Mouse (Mus musculus) hindbrain, embryonic 12.5 days (tissue): ENCODE data around the gene Pald1. TPM values are rescaled to one million over a fixed set of nuclear protein-coding genes. Genes with fewer than 3 reads are reported as not detected.
A peak's percentile ranks its signal among the peaks of the same experiment; 100 is the strongest.

Source experiments
- ATAC-seq: fragments of 200-750 bp; cut with Nextera tagmentation; 2 replicates; pipeline ENCODE4 v1.8.0; 2017; ENCODE audit warnings: moderate TSS enrichment; ENCODE audit not compliant: low FRiP score
- H3K27ac ChIP-seq: fragments of 300-500 bp; sonication (generic); 2 replicates; pipeline ENCODE4 v1.5.1; 2016; ENCODE audit warnings: mild to moderate bottlenecking
- H3K27me3 ChIP-seq: fragments of 300-500 bp; sonication (generic); 2 replicates; pipeline ENCODE4 v1.6.1; 2016; ENCODE audit warnings: mild to moderate bottlenecking
- H3K36me3 ChIP-seq: fragments of 300-500 bp; sonication (generic); 2 replicates; pipeline ENCODE4 v1.6.1; 2016; ENCODE audit warnings: mild to moderate bottlenecking
- H3K4me1 ChIP-seq: fragments of 300-500 bp; sonication (generic); 2 replicates; pipeline ENCODE4 v1.6.1; 2016
- H3K4me2 ChIP-seq: fragments of 300-500 bp; sonication (generic); replicated peaks from 2 replicates; pipeline ENCODE4 v1.6.1; 2016; ENCODE audit warnings: mild to moderate bottlenecking
- H3K4me3 ChIP-seq: fragments of 300-500 bp; sonication (generic); 2 replicates; pipeline ENCODE4 v1.5.1; 2016; ENCODE audit warnings: mild to moderate bottlenecking
- H3K9ac ChIP-seq: fragments of 300-500 bp; sonication (generic); 2 replicates; pipeline ENCODE4 v1.6.1; 2016; ENCODE audit warnings: mild to moderate bottlenecking, moderate library complexity
- H3K9me3 ChIP-seq: fragments of 300-500 bp; sonication (generic); replicated peaks from 2 replicates; pipeline ENCODE4 v1.6.1; 2016; ENCODE audit warnings: mild to moderate bottlenecking
- WGBS: fragments of 180-500 bp; shearing (Covaris S2); methylation state at CpG from one replicate; pipeline ENCODE4 v1.1.7; 2016; 5-methylcytosine and 5-hydroxymethylcytosine counted together
- polyA plus RNA-seq: library from polyadenylated mRNA; unstranded; fragments of >200 nt; fragmentation: Nextera tagmentation; extraction: Ambion mirVana; gene quantifications from 2 replicates; pipeline ENCODE4 v1.2.1, GENCODE M21; 2016

Pald1 gene
- polyA plus RNA-seq, 1 experiment from 2014 or later = 39.3 TPM

DNA sequence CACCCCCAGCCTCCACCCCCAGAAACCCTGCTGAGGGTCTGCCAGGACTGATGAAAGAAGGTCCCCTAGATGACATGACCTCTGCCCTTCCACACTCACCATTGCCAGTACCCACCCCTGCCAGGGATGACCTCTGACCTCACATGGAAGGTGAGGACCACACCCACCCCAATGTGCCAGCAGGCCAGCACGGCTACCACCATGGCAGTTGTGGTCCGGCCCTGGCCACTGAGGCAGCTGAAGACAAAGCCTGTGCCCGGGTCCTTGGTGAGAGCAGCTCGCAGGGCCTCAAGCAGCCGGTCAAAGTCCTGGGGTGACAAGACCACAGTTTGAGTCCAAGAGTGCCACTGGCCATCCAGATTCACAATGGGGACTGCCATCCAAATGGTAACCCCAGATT, 42.3 kb downstream of the Pald1 start:
- H3K9ac ChIP-seq = no peak overlapping the region
- H3K36me3 ChIP-seq = no peaks in the 10 kb centered on the region
- H3K9me3 ChIP-seq = no peaks in the 10 kb centered on the region
- H3K4me3 ChIP-seq = no peak overlapping the region
- no peaks in the 10 kb centered on the region; the same call in 1 of the 2 replicates for H3K27me3 ChIP-seq
- no peak overlapping the region for H3K27ac ChIP-seq
- H3K4me2 ChIP-seq = no peak overlapping the region
- WGBS = 86% methylated on average over 5 of the region's 5 CpGs
- no peak for ATAC-seq
- peaks cover 12% of the 10 kb centered on the region for H3K4me1 ChIP-seq

DNA sequence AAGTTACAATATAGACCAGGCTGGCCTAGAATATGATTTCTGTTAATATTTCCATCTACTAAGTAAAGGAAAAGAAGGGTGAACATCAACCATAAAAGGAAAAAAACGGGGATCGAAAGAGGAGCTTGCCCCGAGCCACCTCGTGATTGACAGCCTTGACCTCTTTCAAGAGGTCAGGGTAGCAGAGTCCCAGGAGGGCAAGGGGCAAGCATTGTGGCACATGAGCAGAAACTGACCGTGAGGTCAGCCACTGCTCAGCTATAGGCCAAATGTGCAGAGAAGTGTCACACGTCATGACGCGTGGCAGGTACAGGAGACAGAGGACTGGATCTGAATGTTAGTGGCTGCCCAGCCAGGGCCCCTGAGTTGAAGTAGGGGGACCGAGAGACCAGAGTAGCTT, 43.1 kb downstream of the Pald1 start:
- Histone ChIP-seq H3K9ac (no peak overlapping the region), H3K4me1 (peaks cover 6% of the 10 kb centered on the region), H3K27me3 (no peaks in the 10 kb centered on the region; the same call in 1 of the 2 replicates), H3K4me3 (no peak overlapping the region), H3K9me3 (no peaks in the 10 kb centered on the region), H3K27ac (no peak overlapping the region), H3K36me3 (no peaks in the 10 kb centered on the region), H3K4me2 (no peak overlapping the region)
- 58% methylated on average over 9 of the region's 9 CpGs for WGBS
- ATAC-seq = no peak

DNA sequence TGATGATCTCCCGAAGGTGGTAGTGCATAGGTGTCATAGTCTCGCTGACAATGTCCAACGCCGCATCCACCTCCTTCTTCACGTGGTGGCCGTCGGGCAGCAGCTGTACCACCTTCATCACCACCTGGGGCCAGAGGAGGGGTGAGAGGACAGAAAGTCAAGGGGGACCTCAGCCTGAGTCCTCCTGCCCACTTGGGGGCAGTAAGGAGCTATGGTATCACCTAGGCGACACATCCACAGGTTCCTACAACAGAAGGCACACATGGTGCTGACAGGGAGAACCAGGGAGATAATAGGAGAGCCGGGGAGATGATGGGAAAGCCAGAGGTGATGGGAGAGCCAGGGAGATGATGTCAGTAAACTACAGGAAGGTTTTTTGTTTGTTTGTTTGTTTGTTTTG, 44.1 kb downstream of the Pald1 start:
- no peaks in the 10 kb centered on the region for H3K4me1 ChIP-seq

DNA sequence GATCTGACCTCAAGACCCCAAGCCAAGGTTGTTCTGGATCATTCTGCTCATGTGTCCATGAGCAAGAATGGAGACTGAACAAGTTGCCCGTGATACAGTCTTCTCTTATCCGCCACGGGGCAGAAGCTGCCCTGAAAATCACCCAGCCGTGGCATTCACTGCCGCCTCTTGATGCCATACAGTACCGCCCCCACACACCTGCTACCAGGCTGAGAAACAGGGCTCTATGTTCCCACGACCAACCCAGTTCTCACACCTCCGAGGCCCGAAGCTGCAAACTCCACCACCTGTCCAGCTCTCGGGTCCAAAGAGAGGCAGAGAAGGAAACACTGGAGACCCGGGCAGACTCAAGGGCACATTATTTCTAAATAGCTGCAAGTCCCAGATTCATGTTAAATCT, 45.7 kb downstream of the Pald1 start:
- WGBS = 90% methylated on average over 11 of the region's 11 CpGs
- Histone ChIP-seq H3K36me3 (peaks cover 3% of the 10 kb centered on the region; the same call in 1 of the 2 replicates), H3K27ac (no peak overlapping the region), H3K9ac (no peak overlapping the region), H3K27me3 (no peaks in the 10 kb centered on the region; the same call in 1 of the 2 replicates), H3K9me3 (no peaks in the 10 kb centered on the region), H3K4me2 (no peak overlapping the region), H3K4me3 (no peak overlapping the region), H3K4me1 (no peaks in the 10 kb centered on the region)
- no peak for ATAC-seq

More for the DNA sequence above, 44.1 kb downstream of the Pald1 start:
- H3K4me2 ChIP-seq = no peak overlapping the region
- ATAC-seq = no peak
- no peaks in the 10 kb centered on the region for H3K36me3 ChIP-seq
- WGBS = 94% methylated on average over 9 of the region's 9 CpGs
- no peaks in the 10 kb centered on the region; the same call in 1 of the 2 replicates for H3K27me3 ChIP-seq
- H3K9ac ChIP-seq = no peak overlapping the region
- no peak overlapping the region for H3K4me3 ChIP-seq
- no peak overlapping the region for H3K27ac ChIP-seq
- no peaks in the 10 kb centered on the region for H3K9me3 ChIP-seq

DNA sequence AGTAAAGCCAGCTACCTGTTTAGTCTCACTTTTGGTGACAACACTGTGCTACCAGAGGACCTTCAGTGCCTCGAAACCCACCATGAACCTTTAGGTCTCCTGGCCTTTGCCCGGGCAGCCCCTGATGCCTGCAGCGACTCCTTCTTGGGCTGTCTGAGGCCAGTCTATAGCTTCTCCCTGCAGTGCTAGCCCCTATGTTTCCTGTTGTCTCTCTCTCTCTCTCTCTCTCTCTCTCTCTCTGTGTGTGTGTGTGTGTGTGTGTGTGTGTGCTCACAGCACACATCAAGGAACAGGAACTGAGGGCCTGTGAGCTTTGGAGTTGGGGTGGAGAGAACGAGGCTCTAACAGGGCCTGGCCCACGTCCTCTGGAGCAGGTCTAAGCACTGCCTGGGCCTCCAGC, 46.7 kb downstream of the Pald1 start:
- ATAC-seq = no peak
- no peak overlapping the region for H3K4me2 ChIP-seq
- WGBS = 74% methylated on average over 5 of the region's 5 CpGs

DNA sequence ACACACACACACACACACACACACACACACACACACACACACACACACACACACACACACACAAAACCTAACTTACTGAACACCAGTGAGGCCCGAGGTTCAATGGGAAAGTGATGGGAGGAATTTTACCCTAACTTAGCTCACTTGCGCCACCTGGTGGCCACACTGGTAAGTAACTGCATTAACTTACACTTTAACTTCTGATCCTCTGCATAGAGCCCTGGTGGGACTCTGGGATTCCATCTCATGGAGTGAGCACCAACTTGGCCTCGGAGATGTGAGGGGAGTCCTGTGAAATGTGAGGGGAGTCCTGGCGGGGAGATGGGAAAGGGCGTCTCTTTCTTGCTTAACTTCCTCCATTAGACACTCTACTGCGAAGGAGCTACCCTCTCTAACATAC, 47.2 kb downstream of the Pald1 start:
- Histone ChIP-seq H3K4me3 (no peak overlapping the region), H3K27ac (no peak overlapping the region), H3K4me1 (0 out of 2 replicates have a peak, but pooled peaks cover 1% of the 10 kb centered on the region), H3K27me3 (no peaks in the 10 kb centered on the region; the same call in 1 of the 2 replicates), H3K4me2 (no peak overlapping the region), H3K9ac (no peak overlapping the region), H3K9me3 (no peaks in the 10 kb centered on the region), H3K36me3 (peaks cover 3% of the 10 kb centered on the region; the same call in 1 of the 2 replicates)
- peak; percentile 46; the same call in 1 of the 2 replicates for ATAC-seq
- WGBS = 24% methylated on average over 6 of the region's 6 CpGs

More for the DNA sequence above, 46.7 kb downstream of the Pald1 start:
- no peak overlapping the region for H3K27ac ChIP-seq
- H3K9ac ChIP-seq = no peak overlapping the region
- H3K4me1 ChIP-seq = no peaks in the 10 kb centered on the region
- no peaks in the 10 kb centered on the region for H3K9me3 ChIP-seq
- H3K36me3 ChIP-seq = peaks cover 3% of the 10 kb centered on the region; the same call in 1 of the 2 replicates
- no peaks in the 10 kb centered on the region; the same call in 1 of the 2 replicates for H3K27me3 ChIP-seq
- H3K4me3 ChIP-seq = no peak overlapping the region

DNA sequence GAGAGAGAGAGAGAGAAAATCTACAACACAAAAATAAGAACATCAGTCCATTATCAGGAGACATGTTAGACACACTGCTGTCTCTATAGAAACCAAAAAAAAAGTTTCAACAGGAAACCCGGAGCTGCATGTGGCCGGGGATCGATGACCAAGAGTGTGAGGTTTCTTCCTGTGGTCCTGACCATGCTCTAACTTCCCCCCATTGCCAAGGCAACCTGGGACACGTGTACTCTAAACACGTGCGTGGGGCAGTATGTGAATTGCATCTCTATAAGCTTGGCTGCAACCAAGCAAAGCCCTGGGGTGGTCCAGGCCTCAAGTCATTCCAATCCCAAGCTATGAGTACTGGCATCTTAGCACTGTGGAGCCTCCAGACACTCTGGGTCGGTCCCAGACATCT, 48.8 kb downstream of the Pald1 start:
- peaks cover 3% of the 10 kb centered on the region; the same call in 1 of the 2 replicates for H3K36me3 ChIP-seq
- no peak overlapping the region for H3K27ac ChIP-seq
- no peaks in the 10 kb centered on the region for H3K9me3 ChIP-seq
- no peak overlapping the region for H3K9ac ChIP-seq
- no peaks in the 10 kb centered on the region for H3K27me3 ChIP-seq
- WGBS = 74% methylated on average over 7 of the region's 7 CpGs
- H3K4me3 ChIP-seq = no peak overlapping the region
- 0 out of 2 replicates have a peak, but pooled peaks cover 4% of the 10 kb centered on the region for H3K4me1 ChIP-seq
- H3K4me2 ChIP-seq = no peak overlapping the region
- no peak for ATAC-seq

DNA sequence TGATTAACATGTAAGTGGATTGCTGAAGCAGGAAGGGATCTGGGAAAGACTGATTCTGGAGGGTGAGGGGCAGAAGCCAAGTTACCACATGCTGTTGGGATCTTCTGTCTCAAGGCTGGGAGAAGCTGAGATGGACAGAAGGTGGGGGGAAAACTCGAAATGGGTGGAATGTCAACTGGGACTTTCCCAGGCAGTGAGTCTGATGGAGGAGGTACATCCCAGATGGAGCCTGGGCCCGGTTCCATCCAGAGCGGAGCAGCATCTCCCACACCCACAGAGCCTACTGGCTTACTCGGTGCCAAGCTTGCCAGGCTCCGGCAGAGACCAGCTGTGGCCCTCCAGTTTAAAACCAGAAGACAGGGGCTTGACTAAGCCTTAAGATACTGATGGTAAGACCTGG, 52.3 kb downstream of the Pald1 start:
- no peak for ATAC-seq
- Histone ChIP-seq H3K4me1 (peaks cover 24% of the 10 kb centered on the region), H3K4me2 (no peak overlapping the region), H3K27ac (no peak overlapping the region), H3K4me3 (no peak overlapping the region), H3K9me3 (no peaks in the 10 kb centered on the region), H3K9ac (no peak overlapping the region), H3K36me3 (peaks cover 3% of the 10 kb centered on the region; the same call in 1 of the 2 replicates), H3K27me3 (no peaks in the 10 kb centered on the region)
- 78% methylated on average over 5 of the region's 5 CpGs for WGBS

DNA sequence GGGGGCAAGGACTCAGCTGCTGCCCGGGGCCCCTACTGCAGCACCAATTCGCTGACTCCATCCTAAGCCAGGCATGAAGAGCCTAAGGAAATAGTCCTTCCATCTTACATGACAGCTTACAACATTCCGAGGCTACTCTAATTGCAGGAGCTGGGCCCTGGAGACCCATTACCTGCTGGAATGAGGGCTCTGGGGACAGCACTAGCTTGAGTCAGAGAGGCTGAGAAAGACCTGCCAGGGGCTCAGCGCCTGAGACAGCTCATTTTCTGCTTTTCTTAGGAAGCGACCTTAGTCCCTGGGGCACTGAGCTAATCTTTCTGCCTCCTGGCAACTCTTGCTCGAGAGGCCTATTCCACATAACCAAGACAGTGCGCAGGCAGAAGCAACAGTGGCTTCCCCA, 54.4 kb downstream of the Pald1 start:
- Histone ChIP-seq H3K27ac (no peak overlapping the region), H3K4me1 (peaks cover 27% of the 10 kb centered on the region), H3K4me2 (no peak overlapping the region), H3K27me3 (no peaks in the 10 kb centered on the region), H3K36me3 (peaks cover 3% of the 10 kb centered on the region; the same call in 1 of the 2 replicates), H3K9ac (no peak overlapping the region), H3K4me3 (no peak overlapping the region), H3K9me3 (no peaks in the 10 kb centered on the region)
- WGBS = 38% methylated on average over 7 of the region's 7 CpGs
- ATAC-seq = 0 out of 2 replicates have a peak, but pooled peaks have one; percentile 44

DNA sequence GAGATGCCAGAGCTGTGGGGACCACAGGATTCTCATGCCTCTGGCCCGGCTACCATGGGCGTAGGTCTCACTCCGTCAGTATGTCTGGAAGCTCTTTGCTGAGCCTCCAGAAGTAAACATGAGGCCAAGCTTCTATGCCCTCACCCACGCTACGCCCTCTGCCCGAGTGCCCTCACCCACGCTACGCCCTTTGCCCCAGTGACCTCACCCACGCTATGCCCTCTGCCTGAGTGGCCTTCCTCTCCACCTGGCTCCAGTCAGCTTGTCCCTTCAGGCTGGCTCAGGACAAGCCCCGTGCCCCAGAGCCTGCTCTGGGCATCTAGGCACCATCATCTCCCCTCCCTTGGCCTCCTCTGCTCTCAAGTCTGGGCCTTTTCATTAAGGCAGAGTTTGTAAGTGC, 55.8 kb downstream of the Pald1 start:
- Histone ChIP-seq H3K27ac (0 out of 2 replicates have a peak overlapping the region, but pooled peaks have one; percentile 5), H3K4me1 (peaks cover 27% of the 10 kb centered on the region), H3K4me3 (no peak overlapping the region), H3K9me3 (no peaks in the 10 kb centered on the region), H3K27me3 (no peaks in the 10 kb centered on the region), H3K4me2 (no peak overlapping the region), H3K36me3 (0 out of 2 replicates have a peak, but pooled peaks cover 4% of the 10 kb centered on the region), H3K9ac (no peak overlapping the region)
- ATAC-seq = no peak
- WGBS = 80% methylated on average over 10 of the region's 10 CpGs

DNA sequence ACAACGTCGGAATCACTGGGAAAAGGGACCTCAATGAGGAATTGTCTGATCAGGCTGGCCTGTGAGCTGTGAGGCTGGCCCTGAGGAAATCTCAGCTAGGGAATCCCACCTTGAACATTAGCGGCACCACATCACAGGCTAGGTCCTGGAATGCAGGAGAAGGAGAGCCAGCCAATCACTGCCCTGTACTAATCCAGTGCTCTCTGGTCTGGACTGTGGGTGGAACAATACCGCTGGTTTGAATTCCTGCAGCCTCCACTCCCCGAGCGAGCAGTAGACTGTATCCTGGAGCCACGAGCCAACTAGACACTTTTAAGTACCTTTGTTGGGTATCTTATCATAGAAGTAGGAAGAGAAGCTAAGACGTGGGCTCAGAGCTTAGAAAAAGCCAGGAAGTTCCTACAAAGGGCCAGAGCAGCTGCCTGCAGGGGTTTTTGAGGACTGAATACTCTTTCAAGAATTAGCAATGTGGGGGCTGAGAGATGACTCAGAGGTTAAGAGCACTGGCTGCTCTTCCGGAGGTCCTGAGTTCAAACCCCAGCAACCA, 57.5 kb downstream of the Pald1 start:
- 52% methylated on average over 9 of the region's 9 CpGs for WGBS
- no peak for ATAC-seq
- Histone ChIP-seq H3K9me3 (no peaks in the 10 kb centered on the region), H3K27ac (no peak overlapping the region), H3K27me3 (no peaks in the 10 kb centered on the region), H3K4me1 (peaks cover 23% of the 10 kb centered on the region), H3K4me2 (no peak overlapping the region), H3K36me3 (0 out of 2 replicates have a peak, but pooled peaks cover 6% of the 10 kb centered on the region), H3K4me3 (no peak overlapping the region), H3K9ac (no peak overlapping the region)

DNA sequence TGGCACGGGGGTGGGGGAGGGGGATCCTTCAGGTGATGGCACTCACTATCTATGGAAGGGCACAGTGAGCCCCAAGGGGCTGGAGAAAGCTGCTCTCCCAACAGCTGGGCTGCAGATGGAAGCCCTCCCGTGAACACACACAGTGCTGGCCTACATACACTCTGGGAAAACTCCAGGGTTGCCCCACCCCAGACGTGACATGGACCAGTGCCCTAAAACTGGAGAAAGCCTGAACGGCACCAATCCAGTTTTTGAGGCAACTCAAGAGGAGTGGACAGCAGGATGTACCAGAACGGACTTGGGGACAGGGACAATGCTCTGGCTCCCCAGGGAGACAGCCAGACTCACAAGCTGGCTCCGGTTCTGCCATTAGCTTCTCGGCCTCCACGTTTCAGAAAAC, 58.6 kb downstream of the Pald1 start:
- no peak overlapping the region for H3K27ac ChIP-seq
- 71% methylated on average over 8 of the region's 8 CpGs for WGBS
- H3K27me3 ChIP-seq = no peaks in the 10 kb centered on the region
- H3K36me3 ChIP-seq = peaks cover 17% of the 10 kb centered on the region; the same call in 1 of the 2 replicates
- no peaks in the 10 kb centered on the region for H3K9me3 ChIP-seq
- H3K4me2 ChIP-seq = no peak overlapping the region
- peaks cover 22% of the 10 kb centered on the region for H3K4me1 ChIP-seq
- H3K9ac ChIP-seq = no peak overlapping the region
- no peak for ATAC-seq
- H3K4me3 ChIP-seq = no peak overlapping the region

DNA sequence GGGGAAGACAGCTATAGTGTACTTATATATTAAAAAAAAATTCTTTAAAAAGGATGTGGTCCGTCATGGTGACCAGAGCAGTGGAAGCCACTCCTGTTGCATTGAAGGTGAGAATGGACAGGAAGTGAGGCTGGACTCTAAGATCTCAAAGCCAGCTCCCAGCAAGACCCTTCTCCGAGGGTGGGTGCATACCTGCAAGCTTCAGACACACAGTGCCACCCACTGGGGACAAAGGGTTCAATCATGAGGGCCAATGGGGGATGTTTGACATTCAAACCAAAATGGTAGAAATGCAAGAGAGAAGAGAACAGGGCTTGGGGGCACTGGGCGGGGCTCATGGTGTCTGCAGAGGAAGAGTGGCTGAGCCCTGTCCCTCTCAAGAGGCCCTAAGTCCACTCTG, 64.8 kb downstream of the Pald1 start:
- Histone ChIP-seq H3K36me3 (peaks cover 23% of the 10 kb centered on the region; the same call in 1 of the 2 replicates), H3K4me3 (no peak overlapping the region), H3K9me3 (no peaks in the 10 kb centered on the region), H3K4me2 (no peak overlapping the region), H3K27ac (no peak overlapping the region), H3K27me3 (no peaks in the 10 kb centered on the region), H3K9ac (no peak overlapping the region), H3K4me1 (0 out of 2 replicates have a peak, but pooled peaks cover 5% of the 10 kb centered on the region)
- ATAC-seq = no peak
- WGBS = 89% methylated on average over 3 of the region's 3 CpGs
